8 mouse cellular contexts compared by ENCODE assay signal in the genomic region with DNA sequence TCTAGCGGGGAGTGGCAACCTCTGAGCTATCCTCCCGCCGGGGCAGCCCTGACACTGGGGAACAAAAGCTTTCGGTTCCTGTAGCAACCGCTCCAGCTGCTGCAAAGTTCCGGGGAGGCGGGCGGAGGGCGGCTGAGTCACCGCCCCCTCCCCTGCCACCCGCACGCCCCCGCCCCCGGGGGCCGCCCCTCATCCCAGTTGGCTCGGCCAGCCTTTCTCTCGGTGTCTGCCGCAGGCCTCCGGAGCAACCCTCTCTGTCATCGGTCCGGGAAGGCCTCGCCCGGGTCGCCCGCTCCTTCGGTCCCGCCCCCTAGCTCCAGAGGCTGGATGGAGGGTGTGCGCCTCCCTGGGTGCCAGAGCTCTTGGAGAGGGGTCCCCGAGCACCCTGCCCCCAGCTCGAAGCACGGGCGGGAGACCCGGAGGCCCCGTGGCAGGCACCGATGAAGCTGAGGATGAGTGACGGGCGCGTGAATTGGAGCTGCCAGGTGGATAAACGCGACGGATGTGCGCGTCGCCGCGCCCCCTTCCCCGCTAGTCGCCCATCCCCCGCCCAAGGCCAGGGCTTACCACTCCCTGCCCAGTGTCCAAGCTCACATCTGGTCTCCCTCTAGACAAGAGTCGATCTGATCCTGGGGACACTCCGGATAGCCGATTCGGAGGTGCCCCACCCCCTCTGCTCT. TPM values are rescaled to one million over a fixed set of nuclear protein-coding genes. Genes with fewer than 3 reads are reported as not detected.
DNase-seq lines count a peak whose midpoint lies in the region; ATAC-seq and TF ChIP-seq lines count a peak whose summit lies in the region.

No protein-coding gene starts in this region.

- no peak for ATAC-seq in heart, embryonic 15.5 days (replicated peaks; ENCODE audit: insufficient number of reproducible peaks, insufficient read depth, low FRiP score, low read depth)
- no peak for ATAC-seq in limb, embryonic 11.5 days (ENCODE audit: insufficient number of reproducible peaks, low FRiP score, low TSS enrichment, low read depth)
- peak; percentile 13; the same call in 1 of the 2 replicates for ATAC-seq in stomach, embryonic 15.5 days (ENCODE audit: insufficient read depth, low FRiP score, low read depth)

- no peaks in the 10 kb centered on the region for H3K9me3 ChIP-seq in heart, embryonic 15.5 days (replicated peaks)
- H3K9me3 ChIP-seq in limb, embryonic 11.5 days (ENCODE audit: control insufficient read depth, low read length): no peaks in the 10 kb centered on the region
- no peaks in the 10 kb centered on the region for H3K9me3 ChIP-seq in midbrain, embryonic 10.5 days (replicated peaks)
- no peaks in the 10 kb centered on the region for H3K9me3 ChIP-seq in stomach, embryonic 15.5 days

- TF ChIP-seq CTCF in testis, adult 2 months (IDR thresholded peaks at IDR 0.05; ENCODE audit: control insufficient read depth, insufficient read depth, insufficient replicate concordance, low read depth, low read length): no peak

- H3K27ac ChIP-seq in testis, adult 2 months (ENCODE audit: control insufficient read depth, insufficient read depth, low read depth, low read length): no peak overlapping the region
- H3K27ac ChIP-seq in heart, embryonic 15.5 days: no peak overlapping the region
- no peak overlapping the region for H3K27ac ChIP-seq in limb, embryonic 11.5 days (replicated peaks; ENCODE audit: low read depth, low read length)
- H3K27ac ChIP-seq in midbrain, embryonic 10.5 days (replicated peaks): peak overlapping the region; percentile 85
- no peak overlapping the region for H3K27ac ChIP-seq in stomach, embryonic 15.5 days

- peaks cover 27% of the 10 kb centered on the region for H3K4me1 ChIP-seq in testis, adult 2 months (ENCODE audit: control insufficient read depth, insufficient read depth, low read length)
- peaks cover 41% of the 10 kb centered on the region for H3K4me1 ChIP-seq in heart, embryonic 15.5 days (replicated peaks)
- H3K4me1 ChIP-seq in limb, embryonic 11.5 days (ENCODE audit: control insufficient read depth, insufficient read depth, low read length): peaks cover 25% of the 10 kb centered on the region
- H3K4me1 ChIP-seq in midbrain, embryonic 10.5 days: peaks cover 64% of the 10 kb centered on the region
- H3K4me1 ChIP-seq in stomach, embryonic 15.5 days: peaks cover 38% of the 10 kb centered on the region

- under 1% methylated on average over 49 of the region's 53 CpGs for WGBS in heart, embryonic 15.5 days
- under 1% methylated on average over 48 of the region's 53 CpGs for whole genome bisulfite sequencing in limb, embryonic 11.5 days
- WGBS in midbrain, embryonic 10.5 days: under 1% methylated on average over 53 of the region's 53 CpGs
- under 1% methylated on average over 53 of the region's 53 CpGs for WGBS in stomach, embryonic 15.5 days

- peak overlapping the region; percentile 42 for H3K9ac ChIP-seq in heart, embryonic 15.5 days
- peak overlapping the region; percentile 3 for H3K9ac ChIP-seq in limb, embryonic 11.5 days (ENCODE audit: low read length)
- H3K9ac ChIP-seq in stomach, embryonic 15.5 days: peak overlapping the region; percentile 16; the same call in 1 of the 2 replicates

- TF ChIP-seq POLR2A in testis, adult 2 months (IDR thresholded peaks at IDR 0.05; ENCODE audit: control insufficient read depth, low read depth, low read length): no peak

- H3K27me3 ChIP-seq in testis, adult 2 months (ENCODE audit: control insufficient read depth, insufficient read depth, low read length): no peaks in the 10 kb centered on the region; the same call in 1 of the 2 replicates
- peaks cover 67% of the 10 kb centered on the region for H3K27me3 ChIP-seq in heart, embryonic 15.5 days
- peaks cover 53% of the 10 kb centered on the region for H3K27me3 ChIP-seq in limb, embryonic 11.5 days (ENCODE audit: control insufficient read depth, insufficient read depth, low read length)
- peaks cover 84% of the 10 kb centered on the region for H3K27me3 ChIP-seq in midbrain, embryonic 10.5 days (ENCODE audit: low read depth, poor library complexity, severe bottlenecking)
- H3K27me3 ChIP-seq in stomach, embryonic 15.5 days (replicated peaks): peaks cover 37% of the 10 kb centered on the region

- DNase-seq in testis, postnatal 14 days (ENCODE audit: low spot score): no peak
- peak; percentile 73 for DNase-seq in embryo, embryonic 10.5 days (ENCODE audit: low spot score)
- peak; percentile 58 for DNase-seq in limb, embryonic 11.5 days (ENCODE audit: low spot score)
- DNase-seq in midbrain, embryonic 10.5 days (ENCODE audit: low spot score): peak; percentile 78
- no peak for DNase-seq in left cerebral cortex, adult 18-20 months (ENCODE audit: low spot score in 2 of 2)

- no peaks in the 10 kb centered on the region for H3K36me3 ChIP-seq in testis, adult 2 months (ENCODE audit: control insufficient read depth, insufficient read depth, low read length)
- no peaks in the 10 kb centered on the region for H3K36me3 ChIP-seq in heart, embryonic 15.5 days
- no peaks in the 10 kb centered on the region for H3K36me3 ChIP-seq in limb, embryonic 11.5 days (ENCODE audit: control insufficient read depth, insufficient read depth, low read length)
- H3K36me3 ChIP-seq in midbrain, embryonic 10.5 days: peaks cover 10% of the 10 kb centered on the region; the same call in 1 of the 2 replicates
- H3K36me3 ChIP-seq in stomach, embryonic 15.5 days: no peaks in the 10 kb centered on the region

- peak overlapping the region; percentile 53 for H3K4me3 ChIP-seq in testis, adult 2 months (ENCODE audit: control insufficient read depth, low read depth, low read length)
- H3K4me3 ChIP-seq in heart, embryonic 15.5 days: peak overlapping the region; percentile 57
- H3K4me3 ChIP-seq in limb, embryonic 11.5 days (ENCODE audit: low read depth, low read length): peak overlapping the region; percentile 37
- H3K4me3 ChIP-seq in midbrain, embryonic 10.5 days: peak overlapping the region; percentile 65
- peak overlapping the region; percentile 49 for H3K4me3 ChIP-seq in stomach, embryonic 15.5 days (replicated peaks)

- peak overlapping the region; percentile 92 for H3K4me2 ChIP-seq in heart, embryonic 15.5 days
- peak overlapping the region; percentile 61 for H3K4me2 ChIP-seq in limb, embryonic 11.5 days (ENCODE audit: low read depth, severe bottlenecking)
- H3K4me2 ChIP-seq in stomach, embryonic 15.5 days: peak overlapping the region; percentile 93

RNA-seq across cellular contexts. Expression of gene Adgrb2, which starts 3.3 kb away (rescaled TPM):
- polyA plus RNA-seq in testis, adult 2 months (2012; rRNA removed): 1.2 and 1.6 TPM in 2 replicates
- 1.3 and 2.2 TPM in 2 replicates for polyA plus RNA-seq in heart, embryonic 15.5 days (2015; fragmentation: Nextera tagmentation; extraction: Ambion mirVana)
- polyA plus RNA-seq in limb, embryonic 11.5 days (2014; fragmentation: Nextera tagmentation; extraction: Ambion mirVana): 1.2 and 1.5 TPM in 2 replicates
- 1.6 and 2.0 TPM in 2 replicates for polyA plus RNA-seq in midbrain, embryonic 10.5 days (2016; fragmentation: Nextera tagmentation; extraction: Ambion mirVana)
- 2.8 and 3.8 TPM in 2 replicates for polyA plus RNA-seq in stomach, embryonic 15.5 days (2015; fragmentation: Nextera tagmentation; extraction: Ambion mirVana)
- total RNA-seq in left cerebral cortex, adult 18-20 months (2021): 100 to 1,000 TPM; 366 to 382 TPM

RNA-seq across cellular contexts. Expression of gene Spocd1, which starts 58.9 kb away (rescaled TPM):
- 5.1 and 5.4 TPM in 2 replicates for polyA plus RNA-seq in testis, adult 2 months (2012; rRNA removed)
- polyA plus RNA-seq in heart, embryonic 15.5 days (2015; fragmentation: Nextera tagmentation; extraction: Ambion mirVana): 0.30 and 0.31 TPM in 2 replicates
- not detected in 2 replicates for polyA plus RNA-seq in limb, embryonic 11.5 days (2014; fragmentation: Nextera tagmentation; extraction: Ambion mirVana)
- polyA plus RNA-seq in midbrain, embryonic 10.5 days (2016; fragmentation: Nextera tagmentation; extraction: Ambion mirVana): not detected in 2 replicates
- polyA plus RNA-seq in stomach, embryonic 15.5 days (2015; fragmentation: Nextera tagmentation; extraction: Ambion mirVana): 0.04 TPM in 1 of 2 replicates, not detected in the other
- total RNA-seq in left cerebral cortex, adult 18-20 months (2021): under 1 TPM; 0.49 to 0.59 TPM

RNA-seq across cellular contexts. Expression of gene Col16a1, which starts 59.7 kb away (rescaled TPM):
- polyA plus RNA-seq in testis, adult 2 months (2012; rRNA removed): 111 and 116 TPM in 2 replicates
- 36.5 and 55.2 TPM in 2 replicates for polyA plus RNA-seq in heart, embryonic 15.5 days (2015; fragmentation: Nextera tagmentation; extraction: Ambion mirVana)
- polyA plus RNA-seq in limb, embryonic 11.5 days (2014; fragmentation: Nextera tagmentation; extraction: Ambion mirVana): 8.1 and 8.2 TPM in 2 replicates
- polyA plus RNA-seq in midbrain, embryonic 10.5 days (2016; fragmentation: Nextera tagmentation; extraction: Ambion mirVana): 3.8 and 5.8 TPM in 2 replicates
- polyA plus RNA-seq in stomach, embryonic 15.5 days (2015; fragmentation: Nextera tagmentation; extraction: Ambion mirVana): 91.5 and 93.3 TPM in 2 replicates
- 10 to 100 TPM; 14.6 to 15.8 TPM for total RNA-seq in left cerebral cortex, adult 18-20 months (2021)

Comparison
In these comparisons a context has a peak if more than half of its experiments do, and no peak if none do; other contexts are left out.
1. DNase-seq: peak in embryo, embryonic 10.5 days (single experiment), limb, embryonic 11.5 days (single experiment) and midbrain, embryonic 10.5 days (single experiment); none in testis, postnatal 14 days (single experiment) and left cerebral cortex, adult 18-20 months (0 of 2).
2. Peak in every context shown above with its lines, with median percentiles within 50 percentile points of each other: H3K4me3 ChIP-seq, H3K4me2 ChIP-seq and H3K9ac ChIP-seq.